Mouse (Mus musculus) adipocyte (in vitro differentiated cells): Measurements from ENCODE around the gene Brdt.

Experiments
- DNase-seq: peaks from one replicate; pipeline ENCODE4 v3.0.0-alpha.2; 2016; ENCODE audit warnings: low spot score

Gene Brdt

DNA sequence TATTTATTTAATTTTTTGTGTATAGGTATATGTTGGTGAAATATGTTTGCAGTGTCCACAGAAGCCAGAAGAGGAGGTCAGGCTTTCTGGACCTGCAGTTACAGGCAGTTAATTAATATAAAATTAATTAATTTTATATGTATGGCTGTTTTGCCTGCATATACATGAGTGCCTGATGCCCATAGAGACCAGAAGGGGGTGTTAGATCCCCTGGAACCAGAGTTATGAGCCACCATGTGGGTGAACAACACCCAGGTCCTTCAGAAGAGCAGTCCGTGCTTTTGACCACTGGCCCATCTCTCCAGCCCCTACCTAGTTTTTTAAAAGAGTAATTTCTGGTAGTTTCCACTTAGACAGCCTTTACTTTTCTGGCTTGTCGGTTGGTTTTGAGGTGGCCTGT lies 81.3 kb downstream of the Brdt start:
- no peak for DNase-seq

GRCm38 (mm10) chr5:107415098-107415497 lies 84.1 kb downstream of the Brdt start:
- no peak for DNase-seq

- no peak for DNase-seq
These were observed 90.7 kb downstream of the Brdt start for GRCm38 (mm10) chr5:107421676-107422075.

DNA sequence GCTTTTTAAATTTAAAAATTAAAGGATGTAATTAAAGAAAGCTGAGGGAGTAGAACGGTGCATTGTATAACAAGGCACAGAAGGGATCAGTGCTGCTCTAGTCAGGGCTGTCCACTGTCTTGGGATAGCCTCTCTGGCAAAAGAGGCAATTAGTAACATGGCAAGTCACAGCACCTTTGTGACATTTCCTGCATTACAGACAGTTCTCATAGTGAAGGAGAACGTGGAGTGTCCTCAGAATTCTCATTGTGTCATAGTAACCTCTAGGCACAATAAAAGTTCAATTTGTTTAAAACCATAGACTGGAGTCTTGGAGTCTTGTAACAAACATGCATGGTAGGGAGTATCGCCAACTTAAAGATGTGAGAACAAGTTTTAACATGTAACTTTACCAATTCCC lies 100.3 kb downstream of the Brdt start, which contains the start of gene Lpcat2b:
TSS of gene Lpcat2b (plus strand) at position 301 of the 400 bp plus-strand sequence.
- no peak for DNase-seq

DNA sequence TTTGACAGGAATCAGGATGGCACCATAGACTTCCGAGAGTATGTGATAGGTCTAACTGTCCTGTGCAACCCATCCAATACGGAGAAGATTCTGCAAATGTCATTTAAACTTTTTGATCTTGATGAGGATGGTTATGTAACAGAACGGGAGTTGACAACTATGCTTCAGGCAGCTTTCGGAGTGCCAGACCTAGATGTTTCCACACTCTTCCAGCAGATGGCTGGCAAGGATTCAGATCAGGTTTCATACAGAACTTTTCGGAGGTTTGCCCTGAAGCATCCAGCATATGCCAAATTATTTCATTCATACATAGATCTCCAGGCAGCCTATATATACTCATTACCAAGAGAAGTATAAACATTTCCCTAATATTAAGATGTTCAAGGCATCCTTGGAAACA lies 103.0 kb downstream of the Brdt start:
- DNase-seq: no peak

GRCm38 (mm10) chr5:107436185-107436584 lies 105.2 kb downstream of the Brdt start:
- DNase-seq: no peak
